Mouse (Mus musculus): ENCODE results near the gene Zfp248. TPM values are rescaled to one million over a fixed set of nuclear protein-coding genes. Genes with fewer than 3 reads are reported as not detected.

Zfp248 gene
- 8.0 and 10.6 TPM in 2 replicates for polyA plus RNA-seq (2014; fragmentation: Nextera tagmentation; extraction: Ambion mirVana)

- H3K9ac ChIP-seq (replicated peaks; ENCODE audit: low read depth, low read length) = peak within 1 kb of the TSS; percentile 88
- peak within 1 kb of the TSS; percentile 63 for H3K4me3 ChIP-seq (ENCODE audit: low read depth, low read length)
- ATAC-seq (ENCODE audit: insufficient number of reproducible peaks, insufficient read depth, low FRiP score, low read depth) = peak; percentile 95
- WGBS = under 1% methylated on average over 43 of the region's 43 CpGs
- H3K27me3 ChIP-seq (ENCODE audit: control insufficient read depth, insufficient read depth, low read length) = no peaks in the 10 kb centered on the region
- H3K4me2 ChIP-seq (replicated peaks; ENCODE audit: low read depth, low read length) = peak within 1 kb of the TSS; percentile 68
- peaks cover 3% of the 10 kb centered on the region for H3K36me3 ChIP-seq (ENCODE audit: control insufficient read depth, insufficient read depth, low read length)
- peak within 1 kb of the TSS; percentile 93; the same call in 1 of the 2 replicates for H3K27ac ChIP-seq (ENCODE audit: low read length)
- no peaks in the 10 kb centered on the region for H3K9me3 ChIP-seq (ENCODE audit: control insufficient read depth, low read depth, low read length)
- peaks cover 6% of the 10 kb centered on the region; the same call in 1 of the 2 replicates for H3K4me1 ChIP-seq (ENCODE audit: control insufficient read depth, insufficient read depth, low read length)
These were observed at the start of gene Zfp248 for GRCm38 (mm10) chr6:118455042-118455631. TSS of gene Zfp248 (minus strand) at chr6:118455528.

- no peaks in the 10 kb centered on the region for H3K27me3 ChIP-seq (ENCODE audit: control insufficient read depth, insufficient read depth, low read length)
- H3K36me3 ChIP-seq (ENCODE audit: control insufficient read depth, insufficient read depth, low read length) = peaks cover 8% of the 10 kb centered on the region; the same call in 1 of the 2 replicates
- no peak overlapping the region for H3K9ac ChIP-seq (replicated peaks; ENCODE audit: low read depth, low read length)
- 87% methylated on average over 7 of the region's 7 CpGs for WGBS
- H3K4me2 ChIP-seq (replicated peaks; ENCODE audit: low read depth, low read length) = no peak overlapping the region
- H3K4me3 ChIP-seq (ENCODE audit: low read depth, low read length) = no peak overlapping the region
- H3K9me3 ChIP-seq (ENCODE audit: control insufficient read depth, low read depth, low read length) = no peaks in the 10 kb centered on the region
- H3K4me1 ChIP-seq (ENCODE audit: control insufficient read depth, insufficient read depth, low read length) = no peaks in the 10 kb centered on the region
- no peak for ATAC-seq (ENCODE audit: insufficient number of reproducible peaks, insufficient read depth, low FRiP score, low read depth)
- no peak overlapping the region for H3K27ac ChIP-seq (ENCODE audit: low read length)
These were observed 43.7 kb upstream of the Zfp248 start for GRCm38 (mm10) chr6:118499010-118499409.

GRCm38 (mm10) chr6:118482125-118482524 is 26.8 kb upstream of the Zfp248 start:
- no peak overlapping the region for H3K9ac ChIP-seq (replicated peaks; ENCODE audit: low read depth, low read length)
- no peak for ATAC-seq (ENCODE audit: insufficient number of reproducible peaks, insufficient read depth, low FRiP score, low read depth)
- no peak overlapping the region for H3K4me2 ChIP-seq (replicated peaks; ENCODE audit: low read depth, low read length)
- H3K4me3 ChIP-seq (ENCODE audit: low read depth, low read length) = no peak overlapping the region
- 0 out of 2 replicates have a peak, but pooled peaks cover 6% of the 10 kb centered on the region for H3K4me1 ChIP-seq (ENCODE audit: control insufficient read depth, insufficient read depth, low read length)
- H3K27me3 ChIP-seq (ENCODE audit: control insufficient read depth, insufficient read depth, low read length) = no peaks in the 10 kb centered on the region
- H3K36me3 ChIP-seq (ENCODE audit: control insufficient read depth, insufficient read depth, low read length) = no peaks in the 10 kb centered on the region
- H3K9me3 ChIP-seq (ENCODE audit: control insufficient read depth, low read depth, low read length) = no peaks in the 10 kb centered on the region
- H3K27ac ChIP-seq (ENCODE audit: low read length) = no peak overlapping the region
- WGBS = 88% methylated on average over 1 of the region's 1 CpGs

GRCm38 (mm10) chr6:118478957-118479708 is 23.8 kb upstream of the Zfp248 start, which contains the start of gene Zfp9:
TSS of gene Zfp9 (minus strand) at chr6:118479320.
- peak within 1 kb of the TSS; percentile 62 for H3K4me3 ChIP-seq (ENCODE audit: low read depth, low read length)
- peak; percentile 88 for ATAC-seq (ENCODE audit: insufficient number of reproducible peaks, insufficient read depth, low FRiP score, low read depth)
- peaks cover 4% of the 10 kb centered on the region; the same call in 1 of the 2 replicates for H3K36me3 ChIP-seq (ENCODE audit: control insufficient read depth, insufficient read depth, low read length)
- peak within 1 kb of the TSS; percentile 77 for H3K9ac ChIP-seq (replicated peaks; ENCODE audit: low read depth, low read length)
- under 1% methylated on average over 43 of the region's 57 CpGs for WGBS
- peak within 1 kb of the TSS; percentile 63 for H3K4me2 ChIP-seq (replicated peaks; ENCODE audit: low read depth, low read length)
- H3K27me3 ChIP-seq (ENCODE audit: control insufficient read depth, insufficient read depth, low read length) = no peaks in the 10 kb centered on the region
- H3K27ac ChIP-seq (ENCODE audit: low read length) = peak within 1 kb of the TSS; percentile 85
- H3K4me1 ChIP-seq (ENCODE audit: control insufficient read depth, insufficient read depth, low read length) = 0 out of 2 replicates have a peak, but pooled peaks cover 6% of the 10 kb centered on the region
- H3K9me3 ChIP-seq (ENCODE audit: control insufficient read depth, low read depth, low read length) = no peaks in the 10 kb centered on the region

- Histone ChIP-seq H3K4me2 (replicated peaks; ENCODE audit: low read depth, low read length) (peak overlapping the region; percentile 63), H3K4me3 (ENCODE audit: low read depth, low read length) (peak overlapping the region; percentile 62), H3K27me3 (ENCODE audit: control insufficient read depth, insufficient read depth, low read length) (no peaks in the 10 kb centered on the region), H3K9ac (replicated peaks; ENCODE audit: low read depth, low read length) (peak overlapping the region; percentile 77), H3K4me1 (ENCODE audit: control insufficient read depth, insufficient read depth, low read length) (0 out of 2 replicates have a peak, but pooled peaks cover 6% of the 10 kb centered on the region), H3K9me3 (ENCODE audit: control insufficient read depth, low read depth, low read length) (no peaks in the 10 kb centered on the region), H3K27ac (ENCODE audit: low read length) (peak overlapping the region; percentile 85; the same call in 1 of the 2 replicates), H3K36me3 (ENCODE audit: control insufficient read depth, insufficient read depth, low read length) (peaks cover 4% of the 10 kb centered on the region; the same call in 1 of the 2 replicates)
- ATAC-seq (ENCODE audit: insufficient number of reproducible peaks, insufficient read depth, low FRiP score, low read depth) = no peak
- 25% methylated on average over 10 of the region's 10 CpGs for WGBS
These were observed 22.8 kb upstream of the Zfp248 start for GRCm38 (mm10) chr6:118477875-118478785.

GRCm38 (mm10) chr6:118462069-118462705 is 6.9 kb upstream of the Zfp248 start:
- H3K27ac ChIP-seq (ENCODE audit: low read length) = no peak overlapping the region
- H3K9me3 ChIP-seq (ENCODE audit: control insufficient read depth, low read depth, low read length) = no peaks in the 10 kb centered on the region
- no peaks in the 10 kb centered on the region for H3K27me3 ChIP-seq (ENCODE audit: control insufficient read depth, insufficient read depth, low read length)
- no peak overlapping the region for H3K9ac ChIP-seq (replicated peaks; ENCODE audit: low read depth, low read length)
- no peak overlapping the region for H3K4me2 ChIP-seq (replicated peaks; ENCODE audit: low read depth, low read length)
- no peak overlapping the region for H3K4me3 ChIP-seq (ENCODE audit: low read depth, low read length)
- peaks cover 22% of the 10 kb centered on the region for H3K36me3 ChIP-seq (ENCODE audit: control insufficient read depth, insufficient read depth, low read length)
- no peaks in the 10 kb centered on the region for H3K4me1 ChIP-seq (ENCODE audit: control insufficient read depth, insufficient read depth, low read length)
- no peak for ATAC-seq (ENCODE audit: insufficient number of reproducible peaks, insufficient read depth, low FRiP score, low read depth)
- WGBS = 86% methylated on average over 15 of the region's 15 CpGs

GRCm38 (mm10) chr6:118457726-118458125 is 2.4 kb upstream of the Zfp248 start:
- Histone ChIP-seq H3K9me3 (ENCODE audit: control insufficient read depth, low read depth, low read length) (no peaks in the 10 kb centered on the region), H3K9ac (replicated peaks; ENCODE audit: low read depth, low read length) (no peak overlapping the region), H3K27ac (ENCODE audit: low read length) (no peak overlapping the region), H3K4me1 (ENCODE audit: control insufficient read depth, insufficient read depth, low read length) (peaks cover 6% of the 10 kb centered on the region; the same call in 1 of the 2 replicates), H3K4me2 (replicated peaks; ENCODE audit: low read depth, low read length) (no peak overlapping the region), H3K36me3 (ENCODE audit: control insufficient read depth, insufficient read depth, low read length) (peaks cover 5% of the 10 kb centered on the region), H3K4me3 (ENCODE audit: low read depth, low read length) (no peak overlapping the region), H3K27me3 (ENCODE audit: control insufficient read depth, insufficient read depth, low read length) (no peaks in the 10 kb centered on the region)
- WGBS = 87% methylated on average over 1 of the region's 1 CpGs
- no peak for ATAC-seq (ENCODE audit: insufficient number of reproducible peaks, insufficient read depth, low FRiP score, low read depth)
